ENCODE assay signal across 8 mouse cellular contexts in the genomic region with DNA sequence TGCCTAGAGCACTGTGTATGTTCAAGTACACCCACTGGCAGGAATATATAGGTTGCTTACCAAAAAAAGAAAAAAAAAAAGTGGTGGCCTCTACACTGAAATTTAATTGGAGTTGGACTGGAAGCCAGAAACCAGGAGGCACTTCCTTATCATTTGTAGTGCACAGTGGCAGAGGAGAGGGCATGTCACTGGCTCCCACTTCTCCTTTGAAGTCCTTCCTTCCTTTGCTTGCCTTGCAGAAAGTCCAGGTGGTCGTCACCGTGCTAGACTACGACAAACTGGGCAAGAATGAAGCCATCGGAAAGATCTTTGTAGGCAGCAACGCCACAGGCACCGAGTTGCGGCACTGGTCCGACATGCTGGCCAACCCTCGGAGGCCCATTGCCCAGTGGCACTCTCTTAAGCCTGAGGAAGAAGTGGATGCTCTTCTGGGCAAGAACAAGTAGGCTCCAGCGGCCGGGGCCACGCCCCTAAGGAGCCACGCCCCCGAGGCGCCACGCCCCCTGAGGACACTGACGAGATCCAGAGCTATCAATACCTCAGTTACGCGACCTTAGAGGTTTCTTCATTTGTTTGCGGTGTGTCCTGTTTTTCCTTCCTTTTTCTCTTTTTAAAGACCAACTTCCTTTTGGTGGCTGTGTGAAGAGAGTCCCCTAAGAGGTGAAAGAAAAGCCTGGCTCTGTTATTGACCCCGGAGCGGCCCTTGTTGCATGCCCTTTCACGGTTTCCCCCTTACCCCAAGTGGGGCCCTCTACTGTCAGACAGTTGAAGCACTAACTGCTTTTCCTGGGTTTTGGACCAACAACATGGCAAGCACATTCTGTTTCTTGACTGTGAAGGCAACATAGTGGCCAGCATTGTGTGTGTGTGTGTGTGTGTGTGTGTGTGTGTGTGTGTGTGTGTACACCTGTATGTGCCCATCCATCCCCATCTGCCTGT.
DNase-seq lines count a peak whose midpoint lies in the region; ATAC-seq and TF ChIP-seq lines count a peak whose summit lies in the region.

No protein-coding gene starts in this region.

- ATAC-seq in forebrain, embryonic 11.5 days (replicated peaks; ENCODE audit: low FRiP score) = 0 out of 2 replicates have a peak, but pooled peaks have one; percentile 42
- no peak for ATAC-seq in forebrain, postnatal 0 days
- ATAC-seq in heart, embryonic 13.5 days (ENCODE audit: extremely low read depth, insufficient number of reproducible peaks, low FRiP score, low TSS enrichment) = no peak
- ATAC-seq in liver, embryonic 12.5 days = peak; percentile 78
- no peak for ATAC-seq in neural tube, embryonic 11.5 days (ENCODE audit: insufficient read depth, low FRiP score, low TSS enrichment)

- WGBS in forebrain, embryonic 11.5 days = 20% methylated on average over 23 of the region's 23 CpGs
- 17% methylated on average over 23 of the region's 23 CpGs for WGBS in forebrain, postnatal 0 days
- 19% methylated on average over 23 of the region's 23 CpGs for WGBS in heart, embryonic 13.5 days
- WGBS in liver, embryonic 12.5 days (ENCODE audit: insufficient replicate concordance) = 10% methylated on average over 23 of the region's 23 CpGs
- 19% methylated on average over 23 of the region's 23 CpGs for WGBS in neural tube, embryonic 11.5 days

- H3K9ac ChIP-seq in forebrain, embryonic 11.5 days (ENCODE audit: low read length) = no peak overlapping the region
- H3K9ac ChIP-seq in forebrain, postnatal 0 days = no peak overlapping the region
- H3K9ac ChIP-seq in heart, embryonic 13.5 days = no peak overlapping the region
- peak overlapping the region; percentile 49; the same call in 1 of the 2 replicates for H3K9ac ChIP-seq in liver, embryonic 12.5 days
- no peak overlapping the region for H3K9ac ChIP-seq in neural tube, embryonic 11.5 days (ENCODE audit: low read length)

- H3K4me2 ChIP-seq in forebrain, embryonic 11.5 days (ENCODE audit: low read depth, low read length, severe bottlenecking) = no peak overlapping the region; the same call in 1 of the 2 replicates
- no peak overlapping the region for H3K4me2 ChIP-seq in forebrain, postnatal 0 days (ENCODE audit: low read depth)
- peak overlapping the region; percentile 53 for H3K4me2 ChIP-seq in heart, embryonic 13.5 days
- peak overlapping the region; percentile 70 for H3K4me2 ChIP-seq in liver, embryonic 12.5 days
- peak overlapping the region; percentile 12; the same call in 1 of the 2 replicates for H3K4me2 ChIP-seq in neural tube, embryonic 11.5 days (ENCODE audit: low read depth)

- intact Hi-C loops in left cerebral cortex, adult 2 months (cut with DNase I) = loop anchor here (5.0 to 10.0 kb wide), 2 partner anchors 105 to 213 kb away; no protein-coding TSS in a partner anchor

- H3K4me1 ChIP-seq in forebrain, embryonic 11.5 days (replicated peaks; ENCODE audit: control insufficient read depth, insufficient read depth, low read length) = no peaks in the 10 kb centered on the region
- no peaks in the 10 kb centered on the region for H3K4me1 ChIP-seq in forebrain, postnatal 0 days (ENCODE audit: insufficient read depth)
- peaks cover 53% of the 10 kb centered on the region for H3K4me1 ChIP-seq in heart, embryonic 13.5 days
- H3K4me1 ChIP-seq in liver, embryonic 12.5 days = peaks cover 41% of the 10 kb centered on the region
- no peaks in the 10 kb centered on the region for H3K4me1 ChIP-seq in neural tube, embryonic 11.5 days (ENCODE audit: control insufficient read depth, insufficient read depth, low read length)

- H3K27ac ChIP-seq in forebrain, embryonic 11.5 days (ENCODE audit: low read depth, low read length) = no peak overlapping the region
- H3K27ac ChIP-seq in forebrain, postnatal 0 days (ENCODE audit: low read depth, low read length) = no peak overlapping the region
- no peak overlapping the region for H3K27ac ChIP-seq in heart, embryonic 13.5 days (replicated peaks)
- no peak overlapping the region for H3K27ac ChIP-seq in liver, embryonic 12.5 days
- no peak overlapping the region for H3K27ac ChIP-seq in neural tube, embryonic 11.5 days (ENCODE audit: low read depth, low read length)
- no peak overlapping the region for H3K27ac ChIP-seq in left cerebral cortex, adult 2 months

- no peaks in the 10 kb centered on the region for H3K27me3 ChIP-seq in forebrain, embryonic 11.5 days (ENCODE audit: control insufficient read depth, insufficient read depth, low read length)
- no peaks in the 10 kb centered on the region for H3K27me3 ChIP-seq in forebrain, postnatal 0 days (ENCODE audit: insufficient read depth, low read length)
- H3K27me3 ChIP-seq in heart, embryonic 13.5 days (replicated peaks) = no peaks in the 10 kb centered on the region
- H3K27me3 ChIP-seq in liver, embryonic 12.5 days (replicated peaks) = peaks cover 25% of the 10 kb centered on the region; the same call in 1 of the 2 replicates
- no peaks in the 10 kb centered on the region for H3K27me3 ChIP-seq in neural tube, embryonic 11.5 days (ENCODE audit: control insufficient read depth, insufficient read depth, low read length)

- DNase-seq in forebrain, embryonic 11.5 days (ENCODE audit: low spot score) = no peak
- DNase-seq in forebrain, postnatal 0 days = no peak
- DNase-seq in adrenal gland, postnatal 36 days = peak; percentile 68 to 70
- peak; percentile 57 for DNase-seq in neural tube, embryonic 11.5 days (ENCODE audit: low spot score)
- peak; percentile 91 for DNase-seq in thymus, postnatal 4 days
- DNase-seq in left cerebral cortex, adult 2 months (ENCODE audit: extremely low spot score in 1 of 2, low spot score in 2 of 2) = no peak

- no peaks in the 10 kb centered on the region for H3K36me3 ChIP-seq in forebrain, embryonic 11.5 days (ENCODE audit: control insufficient read depth, insufficient read depth, low read length)
- no peaks in the 10 kb centered on the region for H3K36me3 ChIP-seq in forebrain, postnatal 0 days (ENCODE audit: insufficient read depth)
- H3K36me3 ChIP-seq in heart, embryonic 13.5 days = no peaks in the 10 kb centered on the region
- no peaks in the 10 kb centered on the region for H3K36me3 ChIP-seq in liver, embryonic 12.5 days
- no peaks in the 10 kb centered on the region for H3K36me3 ChIP-seq in neural tube, embryonic 11.5 days (ENCODE audit: control insufficient read depth, insufficient read depth, low read length)

- no peak for TF ChIP-seq CTCF in forebrain, postnatal 0 days (IDR thresholded peaks at IDR 0.05; ENCODE audit: low read depth)
- no peak; the same call in 1 of the 2 replicates for TF ChIP-seq CTCF in left cerebral cortex, adult 2 months (IDR thresholded peaks at IDR 0.05)

- H3K9me3 ChIP-seq in forebrain, embryonic 11.5 days (ENCODE audit: control insufficient read depth, low read length) = no peaks in the 10 kb centered on the region
- H3K9me3 ChIP-seq in forebrain, postnatal 0 days (ENCODE audit: low read length) = no peaks in the 10 kb centered on the region
- H3K9me3 ChIP-seq in heart, embryonic 13.5 days = no peaks in the 10 kb centered on the region
- H3K9me3 ChIP-seq in liver, embryonic 12.5 days (replicated peaks) = no peaks in the 10 kb centered on the region
- H3K9me3 ChIP-seq in neural tube, embryonic 11.5 days (ENCODE audit: control insufficient read depth, low read length) = no peaks in the 10 kb centered on the region

- H3K4me3 ChIP-seq in forebrain, embryonic 11.5 days (ENCODE audit: low read depth, low read length) = no peak overlapping the region
- H3K4me3 ChIP-seq in forebrain, postnatal 0 days (ENCODE audit: low read depth, low read length) = no peak overlapping the region
- peak overlapping the region; percentile 23 for H3K4me3 ChIP-seq in heart, embryonic 13.5 days
- H3K4me3 ChIP-seq in liver, embryonic 12.5 days = peak overlapping the region; percentile 47
- H3K4me3 ChIP-seq in neural tube, embryonic 11.5 days (ENCODE audit: low read depth, low read length) = no peak overlapping the region
- H3K4me3 ChIP-seq in left cerebral cortex, adult 2 months = no peak overlapping the region

Comparison
In these comparisons a context has a peak if more than half of its experiments do, and no peak if none do; other contexts are left out.
1. ATAC-seq: peak in forebrain, embryonic 11.5 days (single experiment) and liver, embryonic 12.5 days (single experiment); none in forebrain, postnatal 0 days (single experiment), heart, embryonic 13.5 days (single experiment) and neural tube, embryonic 11.5 days (single experiment).
2. DNase-seq: peak in adrenal gland, postnatal 36 days (2 of 2), neural tube, embryonic 11.5 days (single experiment) and thymus, postnatal 4 days (single experiment); none in forebrain, embryonic 11.5 days (single experiment), forebrain, postnatal 0 days (single experiment) and left cerebral cortex, adult 2 months (0 of 2).
3. H3K4me2 ChIP-seq: peak in heart, embryonic 13.5 days (single experiment), liver, embryonic 12.5 days (single experiment) and neural tube, embryonic 11.5 days (single experiment); none in forebrain, embryonic 11.5 days (single experiment) and forebrain, postnatal 0 days (single experiment).
4. H3K4me3 ChIP-seq: peak in heart, embryonic 13.5 days (single experiment) and liver, embryonic 12.5 days (single experiment); none in forebrain, embryonic 11.5 days (single experiment), forebrain, postnatal 0 days (single experiment), neural tube, embryonic 11.5 days (single experiment) and left cerebral cortex, adult 2 months (single experiment).